Mouse (Mus musculus): ENCODE measurements around the gene Fam78b. TPM values are rescaled to one million over a fixed set of nuclear protein-coding genes. Genes with fewer than 3 reads are reported as not detected.
A peak's percentile ranks its signal among the peaks of the same experiment; 100 is the strongest.

The Fam78b gene
- polyA plus RNA-seq, 1 experiment from 2014 or later = 17.4 TPM

DNA sequence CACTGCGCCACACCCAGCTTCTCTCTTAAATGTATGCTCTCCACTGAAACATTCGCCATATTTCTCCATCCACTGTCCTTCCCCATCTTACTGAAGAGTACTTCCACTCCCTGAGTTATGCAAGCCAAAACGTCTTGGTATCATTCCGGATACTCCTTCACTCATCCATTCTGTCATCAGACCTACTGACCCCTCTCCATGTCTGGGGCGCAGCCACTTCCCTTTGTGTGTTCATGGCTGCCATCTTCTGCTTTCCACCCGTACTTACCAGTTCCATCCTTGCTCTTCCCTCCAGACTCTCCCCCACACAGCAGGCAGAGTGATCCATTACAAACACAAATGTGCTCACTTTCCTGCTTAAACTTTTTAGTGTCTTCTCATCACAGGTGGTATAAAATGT is 6.1 kb downstream of the Fam78b start:
- H3K9me3 ChIP-seq = no peaks in the 10 kb centered on the region

DNA sequence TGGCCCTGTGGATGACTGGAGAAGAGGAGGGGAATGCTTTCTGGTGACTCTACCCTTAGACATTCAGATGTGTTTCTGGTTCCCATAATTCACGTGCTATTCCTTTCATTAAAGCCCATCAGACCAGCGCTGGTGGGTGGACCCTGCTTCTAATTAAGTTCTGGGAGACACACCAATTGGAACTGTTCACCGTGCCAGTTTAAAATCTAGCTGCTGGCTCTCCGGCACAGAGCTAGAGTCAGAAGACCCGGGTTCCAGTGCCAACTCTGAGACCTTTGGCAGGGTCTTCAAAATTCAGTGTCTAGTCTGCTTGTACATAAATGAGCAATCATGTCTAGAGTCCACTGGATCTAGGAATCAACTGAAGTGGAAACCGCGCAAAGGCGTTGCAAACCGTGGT is 9.0 kb downstream of the Fam78b start:
- Histone ChIP-seq H3K4me3 (no peak overlapping the region), H3K4me2 (replicated peaks) (no peak overlapping the region), H3K9ac (no peak overlapping the region), H3K9me3 (no peaks in the 10 kb centered on the region), H3K27me3 (replicated peaks) (no peaks in the 10 kb centered on the region), H3K27ac (no peak overlapping the region), H3K36me3 (no peaks in the 10 kb centered on the region), H3K4me1 (peaks cover 26% of the 10 kb centered on the region)
- 92% methylated on average over 9 of the region's 9 CpGs for WGBS
- no peak for ATAC-seq (ENCODE audit: low FRiP score, low read depth)

More for the DNA sequence above, 6.1 kb downstream of the Fam78b start:
- Histone ChIP-seq H3K27ac (no peak overlapping the region), H3K4me1 (peaks cover 28% of the 10 kb centered on the region; the same call in 1 of the 2 replicates), H3K9ac (no peak overlapping the region), H3K4me3 (no peak overlapping the region), H3K27me3 (replicated peaks) (peaks cover 6% of the 10 kb centered on the region; the same call in 1 of the 2 replicates), H3K4me2 (replicated peaks) (no peak overlapping the region), H3K36me3 (no peaks in the 10 kb centered on the region)
- WGBS = 84% methylated on average over 6 of the region's 6 CpGs
- no peak for ATAC-seq (ENCODE audit: low FRiP score, low read depth)

DNA sequence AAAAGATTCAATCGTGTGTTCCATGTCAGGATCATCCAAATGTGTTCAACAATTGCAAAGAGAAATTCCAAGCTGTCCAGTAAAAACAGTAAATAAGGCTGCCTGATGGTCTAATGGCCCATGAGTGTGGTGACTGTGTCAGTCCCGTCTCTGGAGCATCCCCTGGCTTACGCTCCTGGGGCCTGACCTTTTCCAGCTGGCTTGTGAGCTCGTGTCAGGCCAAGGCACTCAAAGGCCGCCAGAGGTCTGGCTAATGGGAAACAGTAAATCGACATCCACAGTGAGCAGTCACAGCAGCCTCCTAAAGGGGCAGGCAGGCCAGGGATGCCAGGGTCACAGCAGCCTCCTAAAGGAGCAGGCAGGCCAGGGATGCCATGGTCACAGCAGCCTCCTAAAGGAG is 10.1 kb downstream of the Fam78b start:
- Histone ChIP-seq H3K9me3 (no peaks in the 10 kb centered on the region), H3K27ac (0 out of 2 replicates have a peak overlapping the region, but pooled peaks have one; percentile 20), H3K9ac (no peak overlapping the region), H3K27me3 (replicated peaks) (no peaks in the 10 kb centered on the region), H3K4me3 (no peak overlapping the region), H3K36me3 (no peaks in the 10 kb centered on the region), H3K4me1 (peaks cover 29% of the 10 kb centered on the region), H3K4me2 (replicated peaks) (no peak overlapping the region)
- no peak for ATAC-seq (ENCODE audit: low FRiP score, low read depth)
- WGBS = 18% methylated on average over 6 of the region's 6 CpGs

DNA sequence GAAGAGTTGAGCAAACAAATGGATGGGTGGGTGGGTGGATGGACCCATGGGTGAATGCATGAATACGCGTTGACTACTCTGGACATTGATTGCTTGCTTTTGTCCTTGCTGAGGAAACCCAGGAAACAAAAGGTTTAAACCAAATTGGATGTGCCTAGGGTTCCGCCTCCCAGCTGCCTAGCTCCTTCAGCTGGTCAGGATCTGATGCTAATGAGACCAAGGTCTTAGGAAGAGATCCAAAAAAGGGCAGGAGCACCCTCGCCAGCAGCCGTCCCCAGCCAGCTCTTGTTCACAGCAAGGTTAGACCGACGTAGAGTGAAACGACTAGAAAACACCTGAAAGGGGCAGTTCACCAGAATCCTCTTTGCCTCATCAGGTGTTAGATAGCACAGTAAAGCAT is 11.4 kb downstream of the Fam78b start:
- Histone ChIP-seq H3K4me2 (replicated peaks) (no peak overlapping the region), H3K36me3 (no peaks in the 10 kb centered on the region), H3K9ac (no peak overlapping the region), H3K4me3 (no peak overlapping the region), H3K27me3 (replicated peaks) (no peaks in the 10 kb centered on the region), H3K9me3 (no peaks in the 10 kb centered on the region), H3K4me1 (peaks cover 35% of the 10 kb centered on the region), H3K27ac (no peak overlapping the region)
- WGBS = 70% methylated on average over 8 of the region's 8 CpGs
- no peak for ATAC-seq (ENCODE audit: low FRiP score, low read depth)

DNA sequence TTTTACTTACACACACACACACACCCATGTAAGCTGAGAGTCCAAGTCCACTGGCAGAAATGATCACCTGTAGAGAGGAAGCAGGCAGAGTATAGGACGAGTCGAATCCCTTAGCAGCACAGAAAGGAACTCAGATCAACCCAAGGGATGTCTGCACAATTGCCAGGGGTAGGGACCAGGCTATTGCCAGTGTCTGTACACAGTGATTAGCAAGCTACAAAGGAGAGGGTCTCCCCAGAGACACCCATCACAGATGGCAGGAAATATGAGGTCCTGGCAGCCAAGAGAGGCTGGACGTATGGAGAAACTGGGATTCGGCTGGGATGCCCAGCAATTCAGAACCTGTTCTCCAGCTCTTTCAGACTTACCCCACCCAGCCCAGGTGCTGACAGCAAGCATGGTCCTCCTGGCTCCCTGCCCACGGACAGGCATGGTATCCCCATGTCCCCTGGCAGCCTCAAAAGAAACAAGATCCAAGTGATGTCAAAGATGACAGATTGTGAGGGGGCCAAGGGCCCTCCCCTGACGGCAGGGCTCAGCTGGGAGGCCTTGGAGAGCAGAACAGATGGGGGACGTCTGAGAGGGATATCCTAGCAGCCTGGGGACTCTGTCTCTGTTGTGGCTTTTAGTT is 12.1 kb downstream of the Fam78b start:
- H3K9ac ChIP-seq = no peak overlapping the region
- H3K9me3 ChIP-seq = no peaks in the 10 kb centered on the region
- peaks cover 35% of the 10 kb centered on the region for H3K4me1 ChIP-seq
- ATAC-seq (ENCODE audit: low FRiP score, low read depth) = peak; percentile 84
- no peaks in the 10 kb centered on the region for H3K36me3 ChIP-seq
- H3K4me3 ChIP-seq = no peak overlapping the region
- no peaks in the 10 kb centered on the region for H3K27me3 ChIP-seq (replicated peaks)
- 25% methylated on average over 7 of the region's 7 CpGs for WGBS
- H3K27ac ChIP-seq = no peak overlapping the region
- H3K4me2 ChIP-seq (replicated peaks) = no peak overlapping the region

GRCm38 (mm10) chr1:167016269-167016668 is 15.1 kb downstream of the Fam78b start:
- H3K27me3 ChIP-seq (replicated peaks) = no peaks in the 10 kb centered on the region
- no peaks in the 10 kb centered on the region for H3K9me3 ChIP-seq
- no peak overlapping the region for H3K4me2 ChIP-seq (replicated peaks)
- H3K4me3 ChIP-seq = no peak overlapping the region
- H3K4me1 ChIP-seq = peaks cover 33% of the 10 kb centered on the region
- no peak overlapping the region for H3K9ac ChIP-seq
- 73% methylated on average over 3 of the region's 3 CpGs for WGBS
- H3K36me3 ChIP-seq = no peaks in the 10 kb centered on the region; the same call in 1 of the 2 replicates
- ATAC-seq (ENCODE audit: low FRiP score, low read depth) = no peak
- H3K27ac ChIP-seq = no peak overlapping the region

DNA sequence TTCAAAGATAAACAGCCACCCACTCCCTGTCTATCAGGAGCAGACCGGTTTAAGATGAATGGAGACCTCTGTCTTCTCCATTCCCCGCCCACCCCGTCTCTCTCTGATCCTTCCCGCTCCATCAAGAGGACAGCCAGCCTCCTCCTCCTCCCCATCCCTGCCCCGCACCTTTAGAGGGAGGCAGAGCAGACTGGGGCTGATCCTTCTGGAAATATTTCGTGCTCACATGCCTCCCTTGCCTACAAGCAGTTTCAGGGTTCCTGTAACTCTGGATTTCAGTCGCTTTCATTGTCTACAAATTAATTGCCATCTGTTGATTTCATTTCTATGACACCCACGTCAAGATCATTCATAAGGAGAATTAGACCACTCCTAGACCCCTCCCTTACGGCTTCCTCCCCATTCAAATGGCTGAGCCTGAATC is 20.8 kb downstream of the Fam78b start:
- Histone ChIP-seq H3K27me3 (replicated peaks) (no peaks in the 10 kb centered on the region), H3K27ac (no peak overlapping the region), H3K4me3 (no peak overlapping the region), H3K4me1 (no peaks in the 10 kb centered on the region; the same call in 1 of the 2 replicates), H3K4me2 (replicated peaks) (no peak overlapping the region), H3K36me3 (no peaks in the 10 kb centered on the region; the same call in 1 of the 2 replicates), H3K9me3 (no peaks in the 10 kb centered on the region), H3K9ac (no peak overlapping the region)
- 60% methylated on average over 9 of the region's 9 CpGs for WGBS
- ATAC-seq (ENCODE audit: low FRiP score, low read depth) = no peak

GRCm38 (mm10) chr1:167022541-167023121 is 21.4 kb downstream of the Fam78b start:
- H3K9me3 ChIP-seq = peaks cover 6% of the 10 kb centered on the region; the same call in 1 of the 2 replicates
- no peaks in the 10 kb centered on the region; the same call in 1 of the 2 replicates for H3K4me1 ChIP-seq
- no peaks in the 10 kb centered on the region; the same call in 1 of the 2 replicates for H3K36me3 ChIP-seq
- no peak overlapping the region for H3K9ac ChIP-seq
- no peak overlapping the region for H3K4me2 ChIP-seq (replicated peaks)
- H3K27ac ChIP-seq = no peak overlapping the region
- H3K4me3 ChIP-seq = no peak overlapping the region
- 64% methylated on average over 8 of the region's 8 CpGs for WGBS
- H3K27me3 ChIP-seq (replicated peaks) = no peaks in the 10 kb centered on the region
- no peak for ATAC-seq (ENCODE audit: low FRiP score, low read depth)

GRCm38 (mm10) chr1:167023794-167024193 is 22.6 kb downstream of the Fam78b start:
- no peak for ATAC-seq (ENCODE audit: low FRiP score, low read depth)
- Histone ChIP-seq H3K4me2 (replicated peaks) (no peak overlapping the region), H3K9ac (no peak overlapping the region), H3K27me3 (replicated peaks) (no peaks in the 10 kb centered on the region), H3K4me1 (no peaks in the 10 kb centered on the region; the same call in 1 of the 2 replicates), H3K4me3 (no peak overlapping the region), H3K36me3 (peaks cover 5% of the 10 kb centered on the region; the same call in 1 of the 2 replicates), H3K27ac (no peak overlapping the region), H3K9me3 (peaks cover 12% of the 10 kb centered on the region; the same call in 1 of the 2 replicates)
- WGBS = 88% methylated on average over 11 of the region's 11 CpGs

DNA sequence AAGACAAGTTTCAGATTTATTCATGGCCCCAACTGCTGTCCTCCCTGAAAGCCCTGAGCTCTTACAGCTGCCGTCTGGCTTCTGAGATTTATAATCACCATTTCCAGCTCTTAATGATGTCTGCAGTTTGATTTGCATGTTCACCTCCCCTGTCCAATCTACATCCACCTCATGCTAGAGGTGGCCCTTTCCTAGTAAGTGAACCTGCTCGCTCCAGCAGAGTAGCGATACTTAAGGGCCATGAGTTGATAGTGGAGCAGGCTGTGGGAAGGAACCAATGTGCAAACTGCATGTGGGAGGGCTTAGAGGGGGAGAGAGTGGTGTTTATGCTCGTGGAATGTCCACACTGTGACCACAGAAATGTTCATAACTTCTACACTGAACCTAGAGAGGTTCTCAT is 23.7 kb downstream of the Fam78b start:
- no peak for ATAC-seq (ENCODE audit: low FRiP score, low read depth)

DNA sequence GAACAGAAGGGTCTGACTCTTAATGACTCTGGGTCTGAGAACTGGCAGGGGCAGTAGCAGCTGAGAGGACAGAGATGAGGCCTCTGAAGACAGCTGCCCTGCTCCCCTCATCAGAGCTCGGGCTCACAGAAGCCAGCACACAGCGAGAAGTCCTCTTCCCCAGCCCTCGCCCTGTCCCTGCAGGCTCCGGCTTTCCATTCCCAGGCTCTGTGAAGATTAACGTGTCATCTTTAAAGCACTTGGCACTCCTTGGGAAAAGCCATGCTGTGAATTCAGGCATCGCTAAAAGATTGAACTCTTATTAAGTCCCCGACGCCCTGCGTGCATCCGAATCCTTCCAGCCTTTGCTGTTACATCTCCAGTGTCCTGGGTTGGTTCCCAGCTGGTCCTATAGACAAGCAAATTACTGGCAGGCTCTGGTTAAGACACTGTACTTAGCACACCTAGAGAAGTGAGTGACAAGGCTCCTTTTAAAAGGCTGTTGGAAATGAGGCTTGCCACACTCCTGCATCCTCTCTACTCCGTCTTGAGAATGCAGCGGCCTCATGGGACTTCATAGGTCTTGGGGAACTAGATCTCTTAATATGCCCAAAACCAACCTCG is 30.9 kb downstream of the Fam78b start:
- Histone ChIP-seq H3K4me2 (replicated peaks) (no peak overlapping the region), H3K27me3 (replicated peaks) (no peaks in the 10 kb centered on the region), H3K36me3 (0 out of 2 replicates have a peak, but pooled peaks cover 5% of the 10 kb centered on the region), H3K4me3 (no peak overlapping the region), H3K4me1 (no peaks in the 10 kb centered on the region), H3K27ac (no peak overlapping the region), H3K9ac (no peak overlapping the region), H3K9me3 (peaks cover 11% of the 10 kb centered on the region; the same call in 1 of the 2 replicates)
- 61% methylated on average over 13 of the region's 13 CpGs for whole genome bisulfite sequencing
- ATAC-seq (ENCODE audit: low FRiP score, low read depth) = no peak

More for the DNA sequence above, 23.7 kb downstream of the Fam78b start:
- Histone ChIP-seq H3K9me3 (peaks cover 12% of the 10 kb centered on the region; the same call in 1 of the 2 replicates), H3K27me3 (replicated peaks) (no peaks in the 10 kb centered on the region), H3K4me1 (no peaks in the 10 kb centered on the region; the same call in 1 of the 2 replicates), H3K4me2 (replicated peaks) (no peak overlapping the region), H3K4me3 (no peak overlapping the region), H3K9ac (no peak overlapping the region), H3K36me3 (peaks cover 5% of the 10 kb centered on the region; the same call in 1 of the 2 replicates), H3K27ac (no peak overlapping the region)
- WGBS = 60% methylated on average over 4 of the region's 4 CpGs

DNA sequence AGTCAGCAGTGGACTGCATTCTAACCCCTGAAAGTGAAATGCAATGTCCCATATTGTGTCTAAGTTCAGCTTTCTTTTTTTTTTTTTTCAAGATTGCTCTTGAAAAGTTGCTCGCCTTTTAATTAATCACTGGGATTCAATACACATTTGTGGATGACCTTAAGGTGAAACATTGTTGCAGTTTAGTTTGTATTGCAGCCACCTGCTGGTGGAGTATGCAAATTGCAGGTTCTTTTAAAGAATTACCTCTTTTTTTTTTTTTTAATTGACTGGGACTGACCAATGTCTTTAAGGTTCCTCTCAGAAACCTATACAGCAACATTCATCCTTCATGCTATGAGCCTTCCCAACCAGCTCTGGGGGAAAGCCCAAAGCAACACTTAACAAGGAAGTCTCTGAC is 33.2 kb downstream of the Fam78b start:
- no peaks in the 10 kb centered on the region for H3K9me3 ChIP-seq
- H3K4me1 ChIP-seq = peaks cover 9% of the 10 kb centered on the region; the same call in 1 of the 2 replicates
- H3K27me3 ChIP-seq (replicated peaks) = no peaks in the 10 kb centered on the region
- WGBS = 86% methylated on average over 1 of the region's 1 CpGs
- no peak overlapping the region for H3K9ac ChIP-seq
- H3K4me3 ChIP-seq = no peak overlapping the region
- H3K27ac ChIP-seq = no peak overlapping the region
- no peaks in the 10 kb centered on the region for H3K36me3 ChIP-seq
- no peak overlapping the region for H3K4me2 ChIP-seq (replicated peaks)
- no peak for ATAC-seq (ENCODE audit: low FRiP score, low read depth)
